Mouse (Mus musculus) myocyte (in vitro differentiated cells): ENCODE measurements at regions not wholly inside any gene's neighbourhood (a gene's known extent, or its start where the extent isn't known, plus 50 kb on each side); places are given as distances from the start of the nearest gene placed in this dataset.

Experiments used
- H3K27me3 ChIP-seq: one replicate; pipeline ENCODE4 v1.6.1; 2011; ENCODE audit not compliant: control insufficient read depth, insufficient read depth, insufficient read length
- H3K36me3 ChIP-seq: one replicate; pipeline ENCODE4 v1.6.1; 2011; ENCODE audit not compliant: control insufficient read depth, insufficient read depth
- H3K4me2 ChIP-seq: one replicate; pipeline ENCODE4 v1.6.1; 2011; ENCODE audit warnings: low read depth, control low read depth
- H3K4me3 ChIP-seq: one replicate; pipeline ENCODE4 v1.5.1; 2011; ENCODE audit warnings: mild to moderate bottlenecking, control low read depth, moderate library complexity
- H3K79me2 ChIP-seq: one replicate; pipeline ENCODE4 v1.6.1; 2011; ENCODE audit not compliant: control insufficient read depth, insufficient read depth
- H3ac ChIP-seq: one replicate; pipeline ENCODE4 v1.6.1; 2011; ENCODE audit not compliant: control insufficient read depth, insufficient read length
- CEBPB ChIP-seq: IDR thresholded peaks from 2 replicates; pipeline ENCODE4 v1.6.1; 2011; ENCODE audit warnings: mild to moderate bottlenecking, moderate library complexity; ENCODE audit not compliant: poor library complexity, insufficient read depth, severe bottlenecking
- E2F4 ChIP-seq: IDR thresholded peaks from one replicate; pipeline ENCODE4 v1.6.1; 2011; ENCODE audit warnings: mild to moderate bottlenecking, control low read depth, moderate library complexity; ENCODE audit not compliant: insufficient read depth
- MAX ChIP-seq: IDR thresholded peaks from one replicate; pipeline ENCODE4 v1.6.1; 2011; ENCODE audit warnings: low read depth, mild to moderate bottlenecking, control low read depth
- MYOD1 ChIP-seq, 3 experiments: IDR thresholded peaks; one replicate each; pipeline ENCODE4 v1.6.1; 2011; ENCODE audit warnings: control low read depth in 2 of 3, low read depth in 2 of 3, mild to moderate bottlenecking in 2 of 3, moderate library complexity in 1 of 3; ENCODE audit not compliant: insufficient read length in 2 of 3, control insufficient read depth in 1 of 3
- MYOG ChIP-seq, 3 experiments: IDR thresholded peaks; one replicate each; pipeline ENCODE4 v1.6.1; 2011; ENCODE audit warnings: control low read depth in 2 of 3, low read depth in 2 of 3, mild to moderate bottlenecking in 2 of 3; ENCODE audit not compliant: insufficient read length in 2 of 3, control insufficient read depth in 1 of 3, insufficient read depth in 1 of 3
- POLR2A ChIP-seq: IDR thresholded peaks from one replicate; pipeline ENCODE4 v1.6.1; 2011; ENCODE audit warnings: low read depth, mild to moderate bottlenecking, control low read depth, moderate library complexity; ENCODE audit not compliant: insufficient read length
- POLR2AphosphoS2 ChIP-seq: IDR thresholded peaks from one replicate; pipeline ENCODE4 v1.6.1; 2011; ENCODE audit warnings: low read depth, control low read depth; ENCODE audit not compliant: insufficient read length
- REST ChIP-seq: IDR thresholded peaks from one replicate; pipeline ENCODE4 v1.6.1; 2011; ENCODE audit warnings: mild to moderate bottlenecking, control low read depth, moderate library complexity; ENCODE audit not compliant: insufficient read depth, insufficient read length
- SRF ChIP-seq: IDR thresholded peaks from one replicate; pipeline ENCODE4 v1.6.1; 2011; ENCODE audit warnings: low read depth; ENCODE audit not compliant: control insufficient read depth, insufficient read length
- TCF12 ChIP-seq: IDR thresholded peaks from one replicate; pipeline ENCODE4 v1.6.1; 2011; ENCODE audit warnings: mild to moderate bottlenecking, control low read depth; ENCODE audit not compliant: poor library complexity, insufficient read depth, severe bottlenecking
- TCF3 ChIP-seq: IDR thresholded peaks from one replicate; pipeline ENCODE4 v1.6.1; 2011; ENCODE audit warnings: low read depth, control low read depth; ENCODE audit not compliant: insufficient read length
- USF1 ChIP-seq: IDR thresholded peaks from one replicate; pipeline ENCODE4 v1.6.1; 2011; ENCODE audit warnings: low read depth, mild to moderate bottlenecking, control low read depth, moderate library complexity

- no peak overlapping the region for H3K4me3 ChIP-seq
- peaks cover 7% of the 10 kb centered on the region for H3K27me3 ChIP-seq
- H3K36me3 ChIP-seq: no peaks in the 10 kb centered on the region
- H3K4me2 ChIP-seq: no peak overlapping the region
- H3ac ChIP-seq: no peak overlapping the region
- no peaks in the 10 kb centered on the region for H3K79me2 ChIP-seq
- no peak for TF ChIP-seq REST
- no peak for TF ChIP-seq E2F4
- TF ChIP-seq POLR2A: no peak
- TF ChIP-seq SRF: no peak
- TF ChIP-seq TCF12: no peak
- TF ChIP-seq TCF3: no peak
- no peak for TF ChIP-seq POLR2AphosphoS2
- no peak for TF ChIP-seq MYOG (IDR thresholded peaks at IDR 0.05; ENCODE audit: control insufficient read depth in 1 of 3, insufficient read depth in 1 of 3, insufficient read length in 2 of 3, low read depth in 2 of 3)
These were observed 1532.3 kb upstream of the Gulo start for GRCm38 (mm10) chr14:67541271-67541711.

GRCm38 (mm10) chr14:67538696-67539095, 1529.7 kb upstream of the Gulo start:
- Histone ChIP-seq H3K27me3 (peaks cover 7% of the 10 kb centered on the region), H3ac (no peak overlapping the region), H3K36me3 (no peaks in the 10 kb centered on the region), H3K4me3 (no peak overlapping the region), H3K4me2 (no peak overlapping the region), H3K79me2 (no peaks in the 10 kb centered on the region)
- TF ChIP-seq MAX: no peak
- TF ChIP-seq SRF: no peak
- no peak for TF ChIP-seq USF1
- TF ChIP-seq TCF12: no peak
- TF ChIP-seq MYOD1 (IDR thresholded peaks at IDR 0.05; ENCODE audit: control insufficient read depth in 1 of 3, insufficient read length in 2 of 3, low read depth in 2 of 3): no peak
- TF ChIP-seq MYOG (IDR thresholded peaks at IDR 0.05; ENCODE audit: control insufficient read depth in 1 of 3, insufficient read depth in 1 of 3, insufficient read length in 2 of 3, low read depth in 2 of 3): no peak
- TF ChIP-seq CEBPB: no peak
- TF ChIP-seq POLR2A: no peak
- no peak for TF ChIP-seq E2F4
- no peak for TF ChIP-seq REST
- no peak for TF ChIP-seq TCF3
- TF ChIP-seq POLR2AphosphoS2: no peak

GRCm38 (mm10) chr14:67536787-67537659, 1528.0 kb upstream of the Gulo start:
- Histone ChIP-seq H3K36me3 (no peaks in the 10 kb centered on the region), H3K4me2 (no peak overlapping the region), H3ac (no peak overlapping the region), H3K27me3 (peaks cover 7% of the 10 kb centered on the region), H3K79me2 (no peaks in the 10 kb centered on the region), H3K4me3 (no peak overlapping the region)
- TF ChIP-seq POLR2AphosphoS2 (no peak), MAX (no peak), TCF3 (no peak), POLR2A (no peak), SRF (no peak), E2F4 (no peak), TCF12 (no peak), MYOG (IDR thresholded peaks at IDR 0.05; ENCODE audit: control insufficient read depth in 1 of 3, insufficient read depth in 1 of 3, insufficient read length in 2 of 3, low read depth in 2 of 3) (no peak), CEBPB (no peak), MYOD1 (IDR thresholded peaks at IDR 0.05; ENCODE audit: control insufficient read depth in 1 of 3, insufficient read length in 2 of 3, low read depth in 2 of 3) (no peak), REST (no peak), USF1 (no peak)

GRCm38 (mm10) chr14:67506729-67507395, 1497.9 kb upstream of the Gulo start:
- Histone ChIP-seq H3K4me3 (peak overlapping the region; percentile 36), H3K36me3 (no peaks in the 10 kb centered on the region), H3ac (no peak overlapping the region), H3K79me2 (peaks cover 20% of the 10 kb centered on the region), H3K4me2 (peak overlapping the region; percentile 86), H3K27me3 (no peaks in the 10 kb centered on the region)
- TF ChIP-seq TCF12: no peak
- no peak for TF ChIP-seq POLR2AphosphoS2
- no peak for TF ChIP-seq REST
- no peak for TF ChIP-seq MAX
- no peak for TF ChIP-seq TCF3
- TF ChIP-seq POLR2A: no peak
- TF ChIP-seq MYOG (IDR thresholded peaks at IDR 0.05; ENCODE audit: control insufficient read depth in 1 of 3, insufficient read depth in 1 of 3, insufficient read length in 2 of 3, low read depth in 2 of 3): no peak
- TF ChIP-seq CEBPB: no peak
- TF ChIP-seq E2F4: no peak
- no peak for TF ChIP-seq MYOD1 (IDR thresholded peaks at IDR 0.05; ENCODE audit: control insufficient read depth in 1 of 3, insufficient read length in 2 of 3, low read depth in 2 of 3)
- TF ChIP-seq SRF: no peak
